Mouse (Mus musculus) forebrain, embryonic 12.5 days (tissue): Measurements from ENCODE around the gene Nmur1. TPM values are rescaled to one million over a fixed set of nuclear protein-coding genes. Genes with fewer than 3 reads are reported as not detected.

Experiments used
- ATAC-seq: fragments of 200-750 bp; cut with Nextera tagmentation; 2 replicates; pipeline ENCODE4 v1.8.0; 2017; ENCODE audit warnings: moderate TSS enrichment; ENCODE audit not compliant: low FRiP score
- H3K27ac ChIP-seq: fragments of 300-500 bp; sonication (generic); 2 replicates; pipeline ENCODE4 v1.5.1; 2016; ENCODE audit warnings: mild to moderate bottlenecking
- H3K27me3 ChIP-seq: fragments of 300-500 bp; sonication (generic); 2 replicates; pipeline ENCODE4 v1.6.1; 2016; ENCODE audit warnings: mild to moderate bottlenecking
- H3K36me3 ChIP-seq: fragments of 300-500 bp; sonication (generic); replicated peaks from 2 replicates; pipeline ENCODE4 v1.6.1; 2016; ENCODE audit warnings: mild to moderate bottlenecking
- H3K4me1 ChIP-seq: fragments of 300-500 bp; sonication (generic); 2 replicates; pipeline ENCODE4 v1.6.1; 2016
- H3K4me2 ChIP-seq: fragments of 300-500 bp; sonication (generic); 2 replicates; pipeline ENCODE4 v1.6.1; 2016; ENCODE audit warnings: mild to moderate bottlenecking, moderate library complexity
- H3K4me3 ChIP-seq: fragments of 300-500 bp; sonication (generic); replicated peaks from 2 replicates; pipeline ENCODE4 v1.5.1; 2016; ENCODE audit warnings: mild to moderate bottlenecking
- H3K9ac ChIP-seq: fragments of 300-500 bp; sonication (generic); 2 replicates; pipeline ENCODE4 v1.6.1; 2016; ENCODE audit warnings: mild to moderate bottlenecking
- H3K9me3 ChIP-seq: fragments of 300-500 bp; sonication (generic); 2 replicates; pipeline ENCODE4 v1.6.1; 2016
- WGBS: fragments of 180-500 bp; shearing (Covaris S2); methylation state at CpG from one replicate; pipeline ENCODE4 v1.1.7; 2016; 5-methylcytosine and 5-hydroxymethylcytosine counted together
- polyA plus RNA-seq: library from polyadenylated mRNA; unstranded; fragments of >200 nt; fragmentation: Nextera tagmentation; extraction: Ambion mirVana; gene quantifications from 2 replicates; pipeline ENCODE4 v1.2.1, GENCODE M21; 2016

The Nmur1 gene
- polyA plus RNA-seq, 1 experiment from 2014 or later: not detected

DNA sequence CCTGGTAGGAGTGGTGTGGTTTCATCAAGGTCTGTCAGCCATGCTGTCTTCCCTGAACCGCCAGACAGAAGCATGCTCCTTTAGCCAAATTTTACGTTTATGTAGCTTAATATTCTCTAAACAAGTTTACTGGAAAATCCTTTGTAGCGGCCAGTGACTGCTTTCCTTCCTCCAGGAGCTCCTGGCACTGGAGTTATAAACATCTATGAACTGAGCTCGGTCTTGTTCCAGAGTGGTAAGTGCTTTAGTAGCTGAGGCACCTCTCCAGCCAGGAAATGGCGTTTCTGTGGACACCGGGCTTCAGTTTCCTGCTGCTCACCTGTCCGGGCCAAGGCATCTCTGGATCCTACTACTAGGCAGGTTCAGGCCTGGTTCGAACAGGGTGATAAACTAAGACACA, 28.4 kb downstream of the Nmur1 start:
- Histone ChIP-seq H3K4me1 (no peaks in the 10 kb centered on the region), H3K4me2 (no peak overlapping the region)
- no peak for ATAC-seq

DNA sequence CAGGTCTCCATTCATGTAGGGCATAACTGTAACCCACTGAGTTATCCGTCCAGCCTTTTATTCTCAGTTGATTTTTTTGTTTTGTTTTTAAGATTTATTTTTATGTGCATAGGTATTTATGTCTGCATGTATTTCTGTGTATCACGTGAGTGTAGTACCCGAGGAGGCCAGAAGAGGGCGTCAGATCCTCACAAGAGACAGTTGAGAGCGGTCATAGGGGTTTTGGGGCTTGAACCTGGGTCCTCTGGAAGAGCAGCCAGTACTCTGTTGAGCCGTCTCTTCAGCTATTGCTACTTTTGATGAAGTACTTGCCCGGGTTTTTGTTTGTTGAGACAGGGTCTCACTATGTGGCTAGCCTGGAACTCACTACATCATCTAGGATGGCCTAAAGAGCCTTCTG, 30.1 kb downstream of the Nmur1 start:
- ATAC-seq: no peak
- Histone ChIP-seq H3K4me1 (no peaks in the 10 kb centered on the region), H3K36me3 (no peaks in the 10 kb centered on the region), H3K27ac (no peak overlapping the region), H3K9me3 (no peaks in the 10 kb centered on the region), H3K4me2 (no peak overlapping the region), H3K4me3 (no peak overlapping the region), H3K9ac (no peak overlapping the region), H3K27me3 (no peaks in the 10 kb centered on the region)
- WGBS: 75% methylated on average over 7 of the region's 7 CpGs

More for the DNA sequence above, 28.4 kb downstream of the Nmur1 start:
- Histone ChIP-seq H3K27ac (no peak overlapping the region), H3K9ac (no peak overlapping the region), H3K36me3 (no peaks in the 10 kb centered on the region), H3K4me3 (no peak overlapping the region), H3K9me3 (no peaks in the 10 kb centered on the region), H3K27me3 (no peaks in the 10 kb centered on the region)
- WGBS: 84% methylated on average over 8 of the region's 8 CpGs

DNA sequence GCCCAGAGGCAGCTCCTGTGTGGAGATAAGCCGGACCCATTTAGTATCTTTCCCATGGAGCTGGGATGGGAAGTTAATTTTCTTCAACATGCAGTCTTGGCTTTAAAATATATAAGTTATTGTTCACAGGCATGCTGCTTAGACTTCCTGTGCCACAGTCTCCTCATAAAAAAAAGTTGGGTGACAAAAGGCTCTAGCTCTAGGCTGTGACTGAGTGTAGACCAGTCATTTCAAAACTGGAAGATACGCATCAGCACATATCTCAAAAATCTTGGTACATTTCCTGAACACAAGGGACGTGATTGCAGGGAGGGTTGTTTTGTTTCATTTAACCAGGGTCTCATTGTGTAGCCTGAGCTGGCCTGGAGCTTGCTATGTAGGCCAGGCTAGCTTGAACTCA, 31.8 kb downstream of the Nmur1 start:
- Histone ChIP-seq H3K4me3 (no peak overlapping the region), H3K9me3 (no peaks in the 10 kb centered on the region), H3K4me2 (no peak overlapping the region), H3K36me3 (no peaks in the 10 kb centered on the region), H3K27me3 (no peaks in the 10 kb centered on the region), H3K4me1 (no peaks in the 10 kb centered on the region), H3K27ac (no peak overlapping the region), H3K9ac (no peak overlapping the region)
- ATAC-seq: no peak
- 87% methylated on average over 3 of the region's 3 CpGs for WGBS

DNA sequence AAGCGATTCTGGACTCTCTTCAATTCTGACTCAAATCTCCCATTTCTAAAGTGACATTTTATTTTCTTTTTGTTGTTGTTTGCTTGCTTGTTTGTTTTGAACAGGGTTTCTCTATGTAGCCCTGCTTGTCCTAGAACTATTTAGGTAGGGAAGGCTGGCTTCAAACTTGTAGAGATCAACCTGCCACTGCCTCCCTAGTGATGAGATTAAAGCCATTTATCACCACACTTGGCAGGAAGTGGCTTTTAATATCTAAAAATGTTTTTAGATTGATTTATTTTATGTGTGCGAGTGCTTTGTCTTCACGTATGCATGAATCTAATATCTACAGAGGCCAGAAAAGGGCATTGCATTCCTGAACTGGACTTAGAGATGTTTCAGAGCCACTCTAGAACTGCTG, 32.8 kb downstream of the Nmur1 start:
- no peak overlapping the region for H3K9ac ChIP-seq
- WGBS: 92% methylated on average over 3 of the region's 3 CpGs
- no peaks in the 10 kb centered on the region for H3K27me3 ChIP-seq
- H3K9me3 ChIP-seq: no peaks in the 10 kb centered on the region
- no peaks in the 10 kb centered on the region for H3K36me3 ChIP-seq
- ATAC-seq: no peak
- no peak overlapping the region for H3K4me3 ChIP-seq
- H3K27ac ChIP-seq: no peak overlapping the region
- H3K4me2 ChIP-seq: no peak overlapping the region
- H3K4me1 ChIP-seq: no peaks in the 10 kb centered on the region

DNA sequence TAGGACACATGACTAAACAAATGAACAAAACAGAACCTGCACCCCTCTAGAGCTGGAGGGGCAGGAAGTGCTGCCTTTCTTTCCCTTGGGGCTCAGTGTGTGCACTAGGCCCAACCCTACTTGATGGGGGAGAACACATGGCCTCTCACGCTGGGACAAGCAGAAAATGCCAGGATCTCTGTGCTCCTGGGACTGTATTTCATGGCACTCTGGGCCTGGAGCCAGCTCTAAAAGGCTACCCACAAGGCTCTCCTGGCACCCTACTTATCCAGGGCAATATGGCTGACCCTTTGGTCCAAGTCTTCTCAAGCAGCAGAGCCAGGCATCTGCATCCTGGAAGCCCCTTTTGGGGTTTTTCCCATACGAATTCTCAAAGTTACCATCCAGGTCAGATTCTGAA, 34.6 kb downstream of the Nmur1 start:
- Histone ChIP-seq H3K9me3 (no peaks in the 10 kb centered on the region), H3K27me3 (no peaks in the 10 kb centered on the region), H3K27ac (no peak overlapping the region), H3K4me3 (no peak overlapping the region), H3K4me1 (no peaks in the 10 kb centered on the region), H3K36me3 (no peaks in the 10 kb centered on the region), H3K4me2 (no peak overlapping the region), H3K9ac (no peak overlapping the region)
- 75% methylated on average over 2 of the region's 2 CpGs for WGBS
- ATAC-seq: no peak

DNA sequence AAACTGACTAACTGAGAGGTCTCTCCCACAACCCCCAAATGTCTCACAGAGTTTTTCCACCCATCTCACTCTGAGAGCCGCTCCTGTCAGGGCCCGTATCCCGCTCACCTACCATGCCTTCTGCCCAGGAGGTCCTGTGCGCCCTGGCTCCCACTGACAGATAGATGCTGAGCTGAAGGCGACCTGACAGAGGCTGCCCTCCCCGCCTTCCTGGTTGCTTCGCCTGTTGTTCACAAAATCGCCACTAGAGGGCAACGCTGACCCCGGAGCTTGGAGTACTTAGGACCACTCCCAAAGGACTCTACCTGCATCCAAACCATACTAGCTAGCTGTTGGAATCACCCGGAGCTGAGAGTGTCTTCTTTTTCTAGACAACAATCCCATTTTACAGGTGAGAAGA, 36.8 kb downstream of the Nmur1 start:
- WGBS: 4% methylated on average over 11 of the region's 11 CpGs
- no peak overlapping the region for H3K4me3 ChIP-seq
- no peaks in the 10 kb centered on the region for H3K36me3 ChIP-seq
- no peaks in the 10 kb centered on the region for H3K9me3 ChIP-seq
- H3K27ac ChIP-seq: no peak overlapping the region
- no peak overlapping the region for H3K4me2 ChIP-seq
- peak; percentile 55; the same call in 1 of the 2 replicates for ATAC-seq
- H3K9ac ChIP-seq: no peak overlapping the region
- H3K27me3 ChIP-seq: no peaks in the 10 kb centered on the region
- H3K4me1 ChIP-seq: no peaks in the 10 kb centered on the region

DNA sequence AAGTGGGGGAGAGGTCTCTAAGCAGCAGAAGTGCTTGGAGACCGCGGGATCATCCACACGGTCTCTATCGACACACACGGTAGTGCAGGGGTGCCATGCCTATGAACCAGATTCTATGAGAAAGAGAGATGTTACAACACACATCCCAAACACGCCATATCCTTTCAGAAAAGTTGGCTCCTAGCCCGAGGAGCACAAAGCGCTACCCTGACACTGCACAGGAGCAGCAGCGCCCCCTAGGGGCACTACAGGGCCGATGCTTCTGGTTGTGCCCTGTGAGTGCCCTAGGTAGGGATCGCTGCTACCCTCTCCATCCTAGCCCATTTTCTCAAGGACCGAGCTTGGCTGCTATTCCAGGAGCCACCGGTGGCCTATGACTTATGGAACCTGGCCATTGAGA, 45.0 kb downstream of the Nmur1 start:
- Histone ChIP-seq H3K4me3 (no peak overlapping the region), H3K9ac (no peak overlapping the region), H3K9me3 (no peaks in the 10 kb centered on the region), H3K27me3 (no peaks in the 10 kb centered on the region), H3K4me2 (0 out of 2 replicates have a peak overlapping the region, but pooled peaks have one; percentile 2), H3K36me3 (no peaks in the 10 kb centered on the region), H3K4me1 (no peaks in the 10 kb centered on the region; the same call in 1 of the 2 replicates), H3K27ac (no peak overlapping the region)
- WGBS: 34% methylated on average over 13 of the region's 13 CpGs
- no peak for ATAC-seq

DNA sequence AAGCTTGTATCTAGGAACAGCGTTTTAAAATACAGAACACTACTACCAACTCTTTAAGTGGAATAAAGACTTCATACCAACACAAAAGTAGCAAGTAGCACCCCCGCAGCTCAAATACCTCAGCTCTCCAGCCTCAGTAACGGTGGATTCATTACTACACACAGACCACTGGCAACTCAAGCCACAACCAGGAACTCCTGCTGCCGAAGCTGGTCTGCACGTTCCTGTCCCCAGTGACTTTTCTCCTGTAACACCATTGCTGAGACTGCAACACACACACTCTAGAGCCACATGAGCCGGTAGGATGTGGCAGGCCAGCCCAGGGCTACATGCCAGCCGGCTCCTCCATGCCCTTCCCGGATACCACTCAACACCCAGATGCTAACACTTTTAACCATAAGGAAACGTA, 46.9 kb downstream of the Nmur1 start:
- Histone ChIP-seq H3K4me2 (no peak overlapping the region), H3K27me3 (no peaks in the 10 kb centered on the region), H3K36me3 (no peaks in the 10 kb centered on the region), H3K27ac (no peak overlapping the region), H3K4me3 (no peak overlapping the region), H3K9ac (no peak overlapping the region), H3K9me3 (no peaks in the 10 kb centered on the region), H3K4me1 (no peaks in the 10 kb centered on the region; the same call in 1 of the 2 replicates)
- no peak for ATAC-seq
- WGBS: 78% methylated on average over 9 of the region's 9 CpGs

DNA sequence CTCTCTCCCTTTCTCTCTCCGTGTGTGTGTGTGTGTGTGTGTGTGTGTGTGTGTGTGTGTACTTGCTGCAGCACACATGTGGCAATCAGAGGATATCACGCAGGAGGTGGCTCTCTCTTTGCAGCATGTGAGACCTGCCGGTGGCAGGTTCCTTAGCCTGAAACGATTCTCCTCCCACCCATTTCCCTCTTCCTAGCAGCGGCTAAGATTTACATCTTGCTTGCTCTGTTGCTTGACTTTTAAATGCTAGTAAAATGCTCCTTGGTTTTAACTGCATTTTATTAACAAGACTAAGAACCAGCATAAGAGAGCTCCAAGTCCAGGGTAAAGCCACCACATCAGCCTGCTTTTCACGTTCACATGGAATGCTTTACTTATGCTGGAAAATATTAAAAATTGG, 47.4 kb downstream of the Nmur1 start:
- Histone ChIP-seq H3K9me3 (no peaks in the 10 kb centered on the region), H3K4me3 (no peak overlapping the region), H3K27ac (no peak overlapping the region), H3K27me3 (no peaks in the 10 kb centered on the region), H3K4me1 (no peaks in the 10 kb centered on the region; the same call in 1 of the 2 replicates), H3K9ac (no peak overlapping the region), H3K36me3 (no peaks in the 10 kb centered on the region), H3K4me2 (no peak overlapping the region)
- 81% methylated on average over 5 of the region's 6 CpGs for WGBS
- ATAC-seq: no peak

DNA sequence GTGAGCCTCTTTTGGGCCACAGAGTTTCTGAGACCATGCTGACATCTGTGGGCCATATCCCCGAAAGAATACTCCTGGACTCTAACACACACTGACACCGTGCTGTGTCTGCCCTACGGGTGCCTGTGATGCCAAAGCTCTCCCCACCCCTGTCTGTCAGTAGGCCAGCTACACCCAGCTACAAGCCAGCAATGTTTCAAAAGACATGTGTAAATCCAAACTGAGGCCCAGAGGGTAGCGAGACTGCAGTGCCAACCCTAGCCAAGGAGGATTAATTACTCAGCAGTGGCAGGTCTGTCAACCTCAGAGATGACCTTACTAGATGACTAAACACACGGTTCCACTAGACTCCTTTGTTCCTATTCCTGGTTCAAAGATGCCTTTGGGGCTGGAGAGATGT, 49.7 kb downstream of the Nmur1 start:
- Histone ChIP-seq H3K36me3 (no peaks in the 10 kb centered on the region), H3K27me3 (no peaks in the 10 kb centered on the region), H3K9ac (no peak overlapping the region), H3K27ac (no peak overlapping the region), H3K9me3 (no peaks in the 10 kb centered on the region), H3K4me3 (no peak overlapping the region), H3K4me1 (no peaks in the 10 kb centered on the region; the same call in 1 of the 2 replicates), H3K4me2 (no peak overlapping the region)
- 80% methylated on average over 5 of the region's 5 CpGs for WGBS
- ATAC-seq: no peak

DNA sequence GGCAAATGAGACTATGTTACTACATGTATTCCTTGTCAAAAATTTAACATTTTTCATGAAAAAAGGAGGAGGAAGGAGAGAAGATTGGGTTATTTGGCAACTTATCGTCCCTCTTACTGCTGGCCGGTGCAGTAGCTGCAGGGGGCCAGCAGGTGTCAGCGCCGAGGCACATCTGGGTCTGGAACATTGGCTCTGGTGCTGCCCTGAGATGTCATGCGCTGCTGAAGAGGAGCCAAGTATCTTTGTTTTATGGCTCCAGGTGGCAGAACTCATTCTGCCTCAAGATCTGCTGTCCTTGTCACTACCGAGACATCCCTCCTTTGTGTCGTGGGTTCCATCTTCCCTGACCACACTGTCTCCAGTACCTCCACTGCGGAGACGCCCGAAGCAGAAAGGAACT, 54.0 kb downstream of the Nmur1 start:
- H3K36me3 ChIP-seq: no peaks in the 10 kb centered on the region
- no peak overlapping the region for H3K4me2 ChIP-seq
- ATAC-seq: no peak
- 51% methylated on average over 10 of the region's 10 CpGs for WGBS
- H3K4me3 ChIP-seq: no peak overlapping the region
- H3K27ac ChIP-seq: no peak overlapping the region
- no peaks in the 10 kb centered on the region for H3K4me1 ChIP-seq
- H3K9me3 ChIP-seq: no peaks in the 10 kb centered on the region
- no peaks in the 10 kb centered on the region for H3K27me3 ChIP-seq
- H3K9ac ChIP-seq: no peak overlapping the region

DNA sequence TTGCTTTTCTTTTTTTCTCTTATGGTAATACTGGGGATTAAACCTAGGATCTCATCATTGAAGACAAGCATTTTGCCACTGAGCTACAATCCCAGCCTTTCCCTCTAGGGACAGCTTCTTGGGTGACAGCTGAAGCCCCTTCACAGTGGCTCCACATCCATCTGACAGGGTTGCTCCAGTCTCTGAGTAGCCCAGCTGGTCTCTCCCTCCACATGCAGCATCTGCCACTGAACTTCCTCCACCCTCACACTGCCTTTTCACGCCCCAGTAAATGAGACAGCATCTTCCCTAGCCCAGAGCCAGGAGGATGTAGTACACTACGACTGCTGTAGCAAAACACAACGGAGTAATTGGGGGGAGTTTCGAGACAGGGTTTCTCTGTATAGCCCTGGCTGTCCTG, 57.9 kb downstream of the Nmur1 start:
- Histone ChIP-seq H3K4me3 (no peak overlapping the region), H3K4me2 (no peak overlapping the region), H3K27me3 (no peaks in the 10 kb centered on the region), H3K36me3 (no peaks in the 10 kb centered on the region), H3K9ac (no peak overlapping the region), H3K4me1 (no peaks in the 10 kb centered on the region), H3K9me3 (no peaks in the 10 kb centered on the region), H3K27ac (no peak overlapping the region)
- WGBS: 76% methylated on average over 4 of the region's 4 CpGs
- ATAC-seq: no peak

DNA sequence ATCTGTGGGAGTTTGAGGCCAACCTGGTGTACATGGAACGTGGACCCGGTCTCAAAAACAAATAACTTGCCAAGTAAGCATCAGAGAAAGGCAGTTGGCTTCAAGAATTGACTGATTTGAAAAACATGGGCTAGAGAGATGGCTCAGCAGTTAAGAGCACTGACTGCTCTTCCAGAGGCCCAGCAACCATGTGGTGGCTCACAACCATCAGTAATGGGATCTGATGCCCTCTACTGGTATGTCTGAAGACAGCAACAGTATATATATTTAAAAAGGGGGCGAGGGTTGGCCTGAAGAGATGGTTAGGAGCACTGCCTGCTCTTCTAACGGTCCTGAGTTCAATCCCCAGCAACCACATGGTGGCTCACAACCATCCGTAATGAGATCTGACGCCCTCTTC, 62.4 kb downstream of the Nmur1 start:
- Histone ChIP-seq H3K4me2 (no peak overlapping the region), H3K27ac (no peak overlapping the region), H3K9me3 (no peaks in the 10 kb centered on the region), H3K4me1 (peaks cover 15% of the 10 kb centered on the region), H3K4me3 (no peak overlapping the region), H3K9ac (no peak overlapping the region), H3K27me3 (no peaks in the 10 kb centered on the region), H3K36me3 (no peaks in the 10 kb centered on the region)
- no peak for ATAC-seq
- 10% methylated on average over 6 of the region's 6 CpGs for WGBS
